Mouse (Mus musculus) kidney, postnatal 0 days (tissue): Measurements from ENCODE around the gene Arid5b. TPM values are rescaled to one million over a fixed set of nuclear protein-coding genes. Genes with fewer than 3 reads are reported as not detected.

Experiments used
- ATAC-seq: fragments of 200-750 bp; cut with Nextera tagmentation; replicated peaks from 2 replicates; pipeline ENCODE4 v1.8.0; 2017; ENCODE audit warnings: low read depth, moderate number of reproducible peaks, moderate TSS enrichment, moderate library complexity; ENCODE audit not compliant: low FRiP score
- DNase-seq: peaks from one replicate; pipeline ENCODE4 v3.0.0-alpha.2; 2016; ENCODE audit warnings: low spot score
- H3K27ac ChIP-seq: fragments of 300-500 bp; sonication (generic); 2 replicates; pipeline ENCODE4 v1.5.1; 2014; ENCODE audit warnings: mild to moderate bottlenecking
- H3K27me3 ChIP-seq: fragments of 300-500 bp; sonication (generic); 2 replicates; pipeline ENCODE4 v1.6.1; 2014; ENCODE audit warnings: low read length, mixed read lengths; ENCODE audit not compliant: insufficient read depth
- H3K36me3 ChIP-seq: fragments of 300-500 bp; sonication (generic); 2 replicates; pipeline ENCODE4 v1.6.1; 2014; ENCODE audit warnings: low read length, mixed read lengths; ENCODE audit not compliant: insufficient read depth
- H3K4me1 ChIP-seq: fragments of 300-500 bp; sonication (generic); replicated peaks from 2 replicates; pipeline ENCODE4 v1.6.1; 2014; ENCODE audit warnings: antibody characterized with exemption, low read length, mixed read lengths; ENCODE audit not compliant: insufficient read depth
- H3K4me2 ChIP-seq: fragments of 300-500 bp; sonication (generic); 2 replicates; pipeline ENCODE4 v1.6.1; 2014; ENCODE audit warnings: mild to moderate bottlenecking, low read length, moderate library complexity, mixed read lengths
- H3K4me3 ChIP-seq: fragments of 300-500 bp; sonication (generic); replicated peaks from 2 replicates; pipeline ENCODE4 v1.5.1; 2014; ENCODE audit warnings: low read depth, low read length
- H3K9ac ChIP-seq: fragments of 300-500 bp; sonication (generic); 2 replicates; pipeline ENCODE4 v1.6.1; 2014; ENCODE audit warnings: low read depth, low read length
- H3K9me3 ChIP-seq: fragments of 300-500 bp; sonication (generic); replicated peaks from 2 replicates; pipeline ENCODE4 v1.6.1; 2016; ENCODE audit warnings: low read length, inconsistent platforms, mixed read lengths
- CTCF ChIP-seq: IDR thresholded peaks from 2 replicates; pipeline ENCODE4 v1.5.1; 2016; ENCODE audit warnings: antibody characterized with exemption, low read depth, mild to moderate bottlenecking, moderate library complexity
- WGBS: fragments of 180-500 bp; shearing (Covaris S2); extraction: QIAGEN DNeasy Blood & Tissue Kit; methylation state at CpG from one replicate; pipeline ENCODE4 v1.1.7; 2014; 5-methylcytosine and 5-hydroxymethylcytosine counted together
- polyA plus RNA-seq: library from polyadenylated mRNA; unstranded; fragments of >200 nt; fragmentation: Nextera tagmentation; extraction: Ambion mirVana; gene quantifications from 2 replicates; pipeline ENCODE4 v1.2.1, GENCODE M21; 2015

Arid5b gene
- polyA plus RNA-seq, 1 experiment from 2014 or later: 30.3 TPM

DNA sequence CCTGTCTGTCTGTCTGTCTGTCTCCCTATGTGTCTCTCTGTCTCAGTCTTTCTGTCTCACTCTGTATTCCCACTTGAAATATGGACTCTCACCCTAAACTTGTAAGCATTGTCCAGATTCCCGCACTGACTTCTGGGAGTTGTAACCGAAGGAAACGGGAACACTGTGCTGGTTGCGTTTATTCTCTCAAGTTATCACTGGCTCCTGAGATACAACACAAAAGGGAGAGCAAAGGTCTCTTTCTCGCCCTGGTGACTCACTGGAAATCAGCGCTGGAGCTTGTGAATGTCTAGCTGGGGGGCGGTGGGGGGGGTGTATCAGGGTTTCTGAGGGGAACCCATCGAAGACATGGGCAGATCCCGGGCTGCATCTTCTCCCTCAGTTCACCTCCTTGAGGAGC lies 82.2 kb downstream of the Arid5b start:
- Histone ChIP-seq H3K27ac (no peak overlapping the region), H3K9me3 (no peaks in the 10 kb centered on the region), H3K4me3 (no peak overlapping the region), H3K4me2 (no peak overlapping the region), H3K9ac (no peak overlapping the region), H3K27me3 (no peaks in the 10 kb centered on the region), H3K36me3 (0 out of 2 replicates have a peak, but pooled peaks cover 8% of the 10 kb centered on the region), H3K4me1 (0 out of 2 replicates have a peak, but pooled peaks cover 9% of the 10 kb centered on the region)
- TF ChIP-seq CTCF: no peak
- ATAC-seq (no peak), DNase-seq (no peak)
- WGBS: 77% methylated on average over 9 of the region's 9 CpGs

DNA sequence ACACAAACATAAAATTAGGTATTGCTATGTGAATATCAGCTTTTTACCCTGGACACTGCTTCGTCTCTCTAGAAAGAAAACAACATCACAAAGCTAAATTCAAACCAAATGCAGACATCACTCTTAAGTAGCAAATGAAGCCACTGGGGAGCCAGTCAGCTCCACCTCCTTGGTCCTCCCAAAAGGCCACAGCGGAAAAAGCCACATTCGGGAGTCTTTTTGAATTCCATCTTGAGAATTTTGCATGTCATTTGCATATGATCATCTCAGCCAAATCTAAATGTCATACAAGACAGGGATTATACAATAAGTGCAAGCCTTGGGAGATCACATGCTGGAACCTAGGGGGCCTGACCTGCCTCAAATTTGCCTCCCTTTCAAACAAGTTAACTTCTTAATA lies 85.0 kb downstream of the Arid5b start:
- Histone ChIP-seq H3K4me2 (no peak overlapping the region), H3K9ac (no peak overlapping the region), H3K4me1 (0 out of 2 replicates have a peak, but pooled peaks cover 10% of the 10 kb centered on the region), H3K9me3 (no peaks in the 10 kb centered on the region), H3K27me3 (no peaks in the 10 kb centered on the region), H3K36me3 (0 out of 2 replicates have a peak, but pooled peaks cover 4% of the 10 kb centered on the region), H3K27ac (peak overlapping the region; percentile 80), H3K4me3 (no peak overlapping the region)
- no peak for TF ChIP-seq CTCF
- DNase-seq: no peak
- no peak for ATAC-seq
- WGBS: 67% methylated on average over 3 of the region's 3 CpGs

DNA sequence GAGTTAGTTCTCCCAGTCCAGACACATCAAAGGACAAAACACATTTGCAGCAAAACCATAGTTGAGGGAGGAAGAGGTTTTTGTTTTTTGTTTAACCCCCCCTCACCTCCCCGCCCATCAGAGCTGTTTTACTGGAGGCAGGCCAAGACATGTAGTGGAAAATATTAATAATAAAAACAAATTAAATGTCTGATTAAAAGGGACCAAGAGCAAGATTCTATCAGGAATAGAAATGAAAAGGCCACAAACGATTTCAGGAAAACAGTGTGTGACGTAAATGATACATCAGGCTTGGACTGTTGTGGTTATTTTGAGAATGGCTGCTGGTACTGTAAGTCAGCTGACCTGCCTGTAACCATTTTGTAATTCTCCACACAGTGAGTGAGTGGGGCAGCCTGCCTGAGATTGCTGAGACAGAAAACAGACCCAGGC lies 85.7 kb downstream of the Arid5b start:
- H3K27ac ChIP-seq: peak overlapping the region; percentile 80
- no peak overlapping the region for H3K9ac ChIP-seq
- ATAC-seq (no peak), DNase-seq (peak; percentile 79)
- H3K27me3 ChIP-seq: no peaks in the 10 kb centered on the region
- no peak overlapping the region for H3K4me3 ChIP-seq
- H3K9me3 ChIP-seq: no peaks in the 10 kb centered on the region
- H3K36me3 ChIP-seq: no peaks in the 10 kb centered on the region
- 0 out of 2 replicates have a peak, but pooled peaks cover 10% of the 10 kb centered on the region for H3K4me1 ChIP-seq
- 0 out of 2 replicates have a peak overlapping the region, but pooled peaks have one; percentile 43 for H3K4me2 ChIP-seq
- no peak for TF ChIP-seq CTCF
- WGBS: 27% methylated on average over 3 of the region's 3 CpGs

DNA sequence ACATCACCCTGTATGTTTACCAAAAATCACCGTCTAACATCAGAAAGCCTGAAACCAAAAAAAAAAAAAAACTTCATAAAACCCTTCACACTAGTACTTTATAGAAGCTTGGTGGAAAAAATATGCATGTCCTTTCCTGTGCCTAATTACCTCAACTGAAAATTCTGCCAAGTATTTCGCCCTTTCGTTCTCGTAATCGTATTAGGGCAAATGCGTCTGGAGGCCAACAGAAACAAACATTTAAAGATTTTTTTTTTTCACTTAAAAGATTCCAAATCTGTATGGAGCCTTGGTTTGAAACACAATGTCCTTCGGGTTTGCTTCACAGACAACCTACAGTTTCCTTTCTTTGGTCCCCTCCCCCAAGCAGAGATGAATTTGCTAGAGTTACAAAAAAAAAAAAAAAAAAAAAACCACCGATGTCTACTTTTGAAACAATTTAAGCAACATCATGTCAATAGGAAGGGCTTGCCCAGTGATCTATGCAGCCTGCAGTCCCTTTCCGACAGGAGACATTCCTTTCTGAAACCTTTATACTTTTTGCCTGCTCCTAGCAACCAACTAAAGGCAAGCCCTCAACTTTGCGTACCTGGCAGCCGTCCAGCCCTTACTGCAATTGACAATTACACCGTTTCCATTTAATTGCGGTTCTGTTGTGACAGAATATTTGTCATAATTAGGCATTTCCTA lies 86.7 kb downstream of the Arid5b start:
- peak overlapping the region; percentile 52 for H3K27ac ChIP-seq
- DNase-seq (peak; percentile 74), ATAC-seq (no peak)
- no peaks in the 10 kb centered on the region for H3K27me3 ChIP-seq
- no peaks in the 10 kb centered on the region for H3K9me3 ChIP-seq
- H3K4me2 ChIP-seq: peak overlapping the region; percentile 43
- no peaks in the 10 kb centered on the region for H3K36me3 ChIP-seq
- 0 out of 2 replicates have a peak, but pooled peaks cover 10% of the 10 kb centered on the region for H3K4me1 ChIP-seq
- TF ChIP-seq CTCF: no peak
- WGBS: 28% methylated on average over 13 of the region's 13 CpGs
- 0 out of 2 replicates have a peak overlapping the region, but pooled peaks have one; percentile 5 for H3K4me3 ChIP-seq
- no peak overlapping the region for H3K9ac ChIP-seq

DNA sequence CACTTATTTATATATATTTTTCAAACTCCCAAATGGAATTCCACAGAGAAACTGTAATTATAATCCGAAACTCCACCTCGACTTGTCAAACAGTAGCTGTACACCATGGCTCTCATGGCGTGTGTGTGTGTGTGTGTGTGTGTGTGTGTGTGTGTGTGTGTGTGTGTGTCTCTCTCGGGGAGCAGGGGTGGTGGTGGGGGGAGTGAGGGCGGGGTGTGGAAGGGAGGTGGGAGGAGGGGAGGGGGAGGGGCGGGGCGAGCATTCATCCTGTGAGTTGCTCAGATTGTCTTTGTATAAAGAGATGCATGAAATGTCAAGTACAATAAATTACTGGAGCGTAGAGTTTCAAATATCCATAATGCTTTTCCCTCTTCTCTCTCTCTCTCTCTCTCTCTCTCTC lies 87.4 kb downstream of the Arid5b start:
- Histone ChIP-seq H3K9me3 (no peaks in the 10 kb centered on the region), H3K36me3 (0 out of 2 replicates have a peak, but pooled peaks cover 2% of the 10 kb centered on the region), H3K4me1 (0 out of 2 replicates have a peak, but pooled peaks cover 10% of the 10 kb centered on the region), H3K9ac (no peak overlapping the region), H3K27ac (peak overlapping the region; percentile 52), H3K27me3 (no peaks in the 10 kb centered on the region), H3K4me3 (no peak overlapping the region), H3K4me2 (peak overlapping the region; percentile 43; the same call in 1 of the 2 replicates)
- WGBS: 47% methylated on average over 7 of the region's 8 CpGs
- ATAC-seq (no peak), DNase-seq (no peak)
- TF ChIP-seq CTCF: no peak

DNA sequence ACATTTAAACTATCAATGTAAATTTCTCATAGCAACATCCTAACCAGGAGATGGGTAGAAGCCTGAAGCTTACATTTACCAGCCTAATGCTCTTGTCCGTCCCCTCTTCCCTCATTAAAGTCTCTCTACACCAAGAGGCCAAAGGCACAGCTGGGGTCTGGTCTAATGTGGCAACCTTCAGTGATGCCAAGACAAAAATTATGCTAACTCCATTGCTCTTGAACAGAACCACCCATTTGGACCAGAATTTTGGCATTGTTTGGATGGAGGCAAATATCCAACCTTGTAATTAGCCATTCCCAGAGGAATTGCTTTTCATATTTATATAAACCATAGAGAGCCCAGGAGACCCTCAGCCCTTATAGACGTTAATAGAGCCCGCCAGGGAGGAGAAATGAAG lies 88.7 kb downstream of the Arid5b start:
- no peak for TF ChIP-seq CTCF
- DNase-seq: no peak
- WGBS: 89% methylated on average over 3 of the region's 3 CpGs

More for the DNA sequence above, 88.7 kb downstream of the Arid5b start:
- H3K36me3 ChIP-seq: 0 out of 2 replicates have a peak, but pooled peaks cover 2% of the 10 kb centered on the region
- no peaks in the 10 kb centered on the region for H3K9me3 ChIP-seq
- H3K9ac ChIP-seq: no peak overlapping the region
- H3K4me1 ChIP-seq: 0 out of 2 replicates have a peak, but pooled peaks cover 10% of the 10 kb centered on the region
- H3K4me3 ChIP-seq: no peak overlapping the region
- ATAC-seq: no peak
- H3K27ac ChIP-seq: 0 out of 2 replicates have a peak overlapping the region, but pooled peaks have one; percentile 36
- H3K4me2 ChIP-seq: no peak overlapping the region
- H3K27me3 ChIP-seq: no peaks in the 10 kb centered on the region
